Mouse (Mus musculus) urinary bladder, postnatal 4 days (tissue): ENCODE measurements around the gene Adamtsl2.

Experiments used
- DNase-seq, 2 experiments: peaks; one replicate each; pipeline ENCODE4 v3.0.0; 2021 to 2022; ENCODE audit warnings: low spot score in 2 of 2

Adamtsl2 gene

GRCm38 (mm10) chr2:27119766-27120165 is 40.6 kb downstream of the Adamtsl2 start:
- no peak for DNase-seq

DNA sequence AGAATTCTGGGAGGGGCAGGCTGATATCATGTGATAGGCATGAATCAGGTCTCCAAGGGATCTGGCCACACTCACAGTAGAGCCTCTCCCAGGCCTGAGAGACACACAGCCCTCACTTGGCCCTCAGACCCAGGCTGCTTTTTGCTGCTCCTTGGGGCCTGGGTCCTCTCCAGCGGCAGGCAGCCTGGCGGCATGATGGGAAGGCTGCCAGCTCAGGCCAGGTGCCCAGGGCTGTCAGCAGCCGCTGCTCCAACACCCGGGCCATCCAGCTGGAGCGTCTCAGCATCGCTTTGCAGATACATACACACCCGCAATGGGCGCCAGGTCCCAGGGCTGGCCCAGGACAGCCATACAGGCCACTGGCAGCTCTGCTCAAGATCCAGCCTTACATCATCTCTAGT is 41.1 kb downstream of the Adamtsl2 start:
- peak in 1 of 2 experiments; percentile 61 for DNase-seq

DNA sequence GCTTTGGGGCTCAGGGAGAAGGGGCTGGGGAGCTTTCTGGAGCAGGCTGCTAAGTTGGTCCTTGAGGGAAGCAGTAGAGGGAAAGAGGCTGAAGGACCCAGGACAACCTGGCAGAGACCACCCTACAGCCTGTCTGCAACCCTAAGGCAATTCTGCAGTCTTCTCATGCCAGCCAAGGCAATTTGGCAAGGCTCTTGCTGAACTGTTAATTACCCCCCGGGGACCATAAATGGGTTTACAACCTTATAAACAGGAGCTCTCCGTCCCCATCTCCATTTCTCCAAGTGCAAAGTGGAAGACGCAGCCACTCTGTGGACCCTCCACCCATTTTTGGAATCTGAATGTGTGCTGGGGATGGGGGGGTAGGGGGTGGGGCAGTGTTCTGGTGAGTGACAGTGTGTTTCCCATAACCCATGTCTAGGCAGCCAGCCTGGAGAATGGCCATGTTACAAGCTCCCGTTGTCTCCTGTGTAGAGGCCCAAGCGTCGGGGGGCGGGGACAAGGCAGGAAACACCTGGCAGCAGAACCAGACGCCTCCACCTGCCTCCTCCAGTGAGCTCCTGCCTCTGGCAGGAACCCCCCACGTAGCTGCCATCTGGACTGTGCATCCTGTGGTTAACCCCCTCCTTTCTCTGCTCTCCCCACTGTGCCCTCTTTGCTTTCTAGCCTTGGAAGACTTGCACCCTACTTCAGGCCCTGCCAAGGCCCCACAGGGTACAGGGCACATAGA is 42.6 kb downstream of the Adamtsl2 start:
- DNase-seq: no peak

GRCm38 (mm10) chr2:27122578-27122977 is 43.4 kb downstream of the Adamtsl2 start:
- no peak for DNase-seq

GRCm38 (mm10) chr2:27123121-27123520 is 43.9 kb downstream of the Adamtsl2 start:
- DNase-seq: no peak

DNA sequence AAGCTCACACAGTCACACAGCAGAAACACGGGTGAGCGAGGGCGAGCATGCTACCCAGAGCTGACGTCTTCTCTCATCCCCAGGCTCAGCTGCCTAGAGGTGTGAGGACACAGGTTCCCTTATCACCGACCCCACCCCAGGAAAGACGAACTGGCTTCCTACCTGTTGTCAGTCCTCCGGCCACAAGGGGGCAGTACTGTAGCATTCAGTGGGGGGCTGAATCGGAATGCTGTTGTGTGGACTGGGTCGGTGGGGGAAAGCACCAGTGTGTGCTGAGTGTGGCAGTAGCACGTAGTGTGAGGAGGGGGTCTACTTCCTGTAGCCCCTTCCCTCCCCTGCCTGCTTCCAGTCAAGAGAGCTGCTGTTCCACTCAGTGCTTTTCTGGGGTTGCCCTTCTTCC is 46.8 kb downstream of the Adamtsl2 start:
- DNase-seq: peak; percentile 28 to 68

DNA sequence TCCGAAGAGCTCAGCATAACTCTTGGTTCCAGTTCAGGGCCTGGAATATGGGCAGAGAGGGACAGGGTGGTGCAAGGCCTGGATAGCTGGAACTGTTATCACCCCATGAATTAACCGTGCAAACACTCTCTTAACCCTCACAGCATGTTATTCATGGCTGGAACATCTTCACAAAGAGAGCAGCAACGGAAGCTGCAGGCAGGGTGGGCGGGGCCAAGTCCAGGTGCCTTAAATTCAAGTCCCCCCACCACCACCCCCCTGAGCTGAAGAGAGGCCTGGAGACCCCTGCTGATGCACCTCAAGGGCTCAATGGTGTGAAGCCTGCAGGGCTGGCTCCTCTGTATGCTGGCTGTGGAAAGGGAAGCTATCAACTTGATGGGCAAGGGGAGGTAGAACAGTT is 47.3 kb downstream of the Adamtsl2 start:
- DNase-seq: no peak

DNA sequence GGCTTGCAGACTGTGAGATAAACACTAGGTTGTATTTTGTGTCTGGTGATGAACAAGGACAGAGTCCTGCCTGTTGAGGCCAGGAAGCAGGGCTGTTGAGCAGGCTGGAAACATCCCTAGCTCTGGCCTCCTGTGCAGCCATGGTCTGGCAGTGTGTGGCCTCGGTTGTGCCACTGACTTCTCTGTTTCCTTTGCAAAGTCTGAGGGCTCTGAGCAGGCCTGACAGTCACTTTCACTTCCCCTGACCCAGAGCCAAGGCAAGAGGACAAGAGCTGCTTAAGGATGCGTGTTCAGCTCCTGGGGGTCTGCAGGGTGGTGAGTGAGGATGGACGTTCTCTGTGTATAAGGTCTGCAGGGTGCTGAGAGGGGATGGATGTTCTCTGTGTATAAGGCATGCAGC is 49.8 kb downstream of the Adamtsl2 start:
- no peak for DNase-seq

GRCm38 (mm10) chr2:27135935-27136334 is 56.8 kb downstream of the Adamtsl2 start:
- DNase-seq: no peak

- DNase-seq: no peak
These were observed 57.2 kb downstream of the Adamtsl2 start for GRCm38 (mm10) chr2:27136336-27136735.

- DNase-seq: no peak
These were observed 57.6 kb downstream of the Adamtsl2 start for GRCm38 (mm10) chr2:27136789-27137188.

DNA sequence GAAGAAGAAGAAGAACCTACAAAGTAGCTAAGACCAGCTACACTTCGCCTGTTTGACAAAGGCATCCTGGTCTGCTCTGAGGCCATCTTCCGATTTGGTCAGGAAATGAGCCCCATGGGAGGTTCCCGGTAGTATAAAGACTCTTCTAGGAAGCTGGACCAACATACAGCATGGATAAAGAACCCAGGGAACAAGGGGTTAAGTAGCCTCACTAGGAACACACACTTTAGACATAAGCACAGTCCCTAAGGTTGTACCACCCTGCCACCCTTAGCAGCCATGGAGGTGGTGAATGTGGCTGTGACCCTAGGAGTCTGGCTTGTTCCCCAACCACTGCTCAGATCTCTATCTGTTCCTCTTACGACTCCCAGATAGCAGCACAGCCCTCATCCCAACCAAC is 59.2 kb downstream of the Adamtsl2 start:
- no peak for DNase-seq

- DNase-seq: peak in 1 of 2 experiments; percentile 33
These were observed 62.9 kb downstream of the Adamtsl2 start, which contains the start of gene Fam163b for GRCm38 (mm10) chr2:27141950-27142693. Gene Fam163b (minus strand): TSS chr2:27142491.

GRCm38 (mm10) chr2:27144957-27145356 is 65.8 kb downstream of the Adamtsl2 start:
- DNase-seq: no peak

GRCm38 (mm10) chr2:27146840-27147239 is 67.7 kb downstream of the Adamtsl2 start:
- DNase-seq: no peak

DNA sequence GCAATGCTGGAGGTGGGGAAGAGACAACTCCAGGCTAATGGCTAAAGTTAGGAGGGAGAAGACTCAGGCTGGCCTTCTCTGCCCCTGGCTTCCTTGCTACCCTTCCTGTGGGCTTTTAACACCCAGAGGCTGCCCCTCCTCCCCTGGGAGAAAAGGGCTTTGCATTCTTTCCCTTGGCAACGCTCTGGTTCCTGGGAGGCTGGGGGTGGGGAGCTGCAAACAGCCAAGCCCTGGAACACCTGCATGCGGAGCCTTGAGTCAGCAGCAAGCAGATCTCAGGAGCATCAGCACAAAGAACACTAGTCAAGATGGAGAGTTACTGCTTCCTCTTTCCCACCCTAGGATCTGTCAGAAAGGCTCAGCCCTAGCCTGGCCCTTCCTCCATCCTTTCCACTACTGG is 70.3 kb downstream of the Adamtsl2 start:
- DNase-seq: no peak

DNA sequence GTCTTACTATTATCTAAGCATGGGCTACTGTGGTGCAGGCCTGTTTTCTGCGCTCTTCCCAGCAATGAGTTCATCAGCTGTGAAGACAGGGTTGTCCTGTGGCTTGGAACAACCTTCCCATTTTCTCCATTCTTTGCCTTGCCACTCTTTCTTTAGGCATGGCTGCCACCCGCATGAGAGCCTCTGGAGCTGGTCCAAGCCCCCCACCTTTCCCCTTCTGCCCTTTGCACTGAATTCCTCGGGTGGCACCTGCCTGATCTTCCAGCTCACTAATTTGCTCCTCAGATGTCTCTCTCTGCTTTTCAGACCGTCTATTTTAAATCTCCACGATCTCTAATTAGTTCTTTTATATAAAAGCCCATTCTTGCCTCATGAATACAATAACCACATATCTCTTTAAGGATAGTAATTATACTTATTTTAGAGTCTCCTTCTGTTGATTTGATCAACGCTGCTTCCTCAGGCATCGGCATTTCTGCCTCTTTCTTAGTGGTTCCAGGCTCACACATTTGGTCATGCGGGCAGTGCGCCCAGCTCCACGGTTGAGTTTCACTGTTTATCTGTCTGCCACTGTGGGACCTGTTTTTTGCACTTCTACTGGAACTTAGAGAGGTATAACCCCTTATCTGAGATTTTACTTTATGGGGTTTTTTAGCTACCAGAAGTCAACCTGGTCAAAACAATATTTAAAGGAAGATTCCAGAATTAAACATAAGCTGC is 75.4 kb downstream of the Adamtsl2 start:
- DNase-seq: no peak

DNA sequence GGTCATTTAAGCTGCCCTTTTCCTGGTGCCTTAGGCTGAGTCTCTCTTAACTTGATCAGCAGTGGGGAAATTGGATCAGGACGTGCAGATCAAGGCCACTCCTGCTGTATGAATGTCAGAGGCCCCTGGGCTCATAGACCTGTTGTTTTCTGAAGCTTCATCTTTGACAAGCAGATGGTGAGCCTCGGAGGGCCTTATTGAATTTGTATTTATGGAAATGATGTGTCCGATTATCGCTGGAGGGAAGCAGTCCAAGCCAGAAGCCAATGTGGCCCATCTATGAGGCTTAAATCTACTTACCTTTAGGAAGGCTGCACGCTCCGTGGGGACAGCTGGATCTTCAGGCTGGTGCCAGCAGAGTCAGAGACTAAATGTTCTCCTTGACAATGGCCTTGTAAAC is 77.4 kb downstream of the Adamtsl2 start:
- no peak for DNase-seq
